Mouse (Mus musculus): ENCODE measurements around the gene Mchr1.
A peak's percentile ranks its signal among the peaks of the same experiment; 100 is the strongest.

The Mchr1 gene

DNA sequence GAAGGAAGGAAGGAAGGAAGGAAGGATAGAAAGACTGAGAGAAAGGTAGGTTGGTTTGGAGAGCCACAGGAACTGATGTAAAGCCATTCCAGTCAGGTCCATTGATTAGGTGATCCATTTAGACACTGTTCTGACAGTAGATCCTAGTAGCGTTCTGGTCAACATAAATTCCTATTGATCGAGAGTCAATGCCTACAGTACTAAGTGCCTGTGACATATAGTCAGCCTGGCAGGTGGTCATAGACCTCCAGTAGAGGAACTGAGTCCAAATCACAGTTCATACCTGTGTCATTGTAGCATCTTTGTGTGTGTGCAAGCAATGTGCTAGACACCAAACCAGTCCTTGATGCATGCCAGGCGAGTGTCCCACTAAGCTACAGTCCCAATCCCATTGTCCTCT is 7.0 kb upstream of the Mchr1 start:
- DNase-seq: peak; percentile 54

DNA sequence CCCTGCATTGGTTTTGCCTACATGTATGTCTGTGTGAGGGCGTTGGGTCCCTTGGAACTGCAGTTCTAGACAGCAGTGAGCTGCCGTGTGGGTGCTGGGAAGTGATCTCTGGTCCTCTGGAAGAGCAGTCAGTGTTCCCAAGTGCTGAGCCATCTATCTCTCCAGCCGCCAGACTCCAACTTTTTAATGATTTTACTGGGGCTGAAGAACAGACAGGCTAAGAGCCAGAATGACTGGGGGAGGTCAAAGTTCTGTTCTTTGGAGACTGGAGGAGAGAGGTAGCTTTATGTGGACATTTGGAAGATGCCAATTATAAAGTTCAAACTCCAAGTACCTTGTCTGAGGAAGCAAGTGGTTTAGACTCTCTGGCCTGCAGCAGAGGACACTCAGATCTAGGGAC is 5.5 kb upstream of the Mchr1 start:
- no peak for DNase-seq

DNA sequence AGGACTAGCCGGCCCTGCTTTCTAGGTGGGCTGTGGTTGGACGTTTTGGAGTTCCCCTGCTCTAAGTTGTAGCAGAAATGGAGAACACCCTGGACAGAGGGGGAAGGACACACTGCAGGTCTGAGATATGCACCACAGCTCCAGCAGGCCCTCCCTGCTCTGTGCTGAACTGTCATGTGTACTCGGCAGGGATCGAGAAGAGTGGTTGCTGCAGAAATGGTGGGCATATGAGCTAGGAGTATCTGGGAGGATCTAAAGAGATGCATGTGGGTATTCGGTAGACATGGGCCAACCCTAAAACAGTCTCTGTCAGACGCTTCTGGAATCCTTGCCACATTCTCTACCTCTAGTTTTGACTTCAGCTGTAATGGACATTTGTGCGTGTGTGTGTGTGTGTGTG is 4.0 kb upstream of the Mchr1 start:
- DNase-seq: peak; percentile 76

DNA sequence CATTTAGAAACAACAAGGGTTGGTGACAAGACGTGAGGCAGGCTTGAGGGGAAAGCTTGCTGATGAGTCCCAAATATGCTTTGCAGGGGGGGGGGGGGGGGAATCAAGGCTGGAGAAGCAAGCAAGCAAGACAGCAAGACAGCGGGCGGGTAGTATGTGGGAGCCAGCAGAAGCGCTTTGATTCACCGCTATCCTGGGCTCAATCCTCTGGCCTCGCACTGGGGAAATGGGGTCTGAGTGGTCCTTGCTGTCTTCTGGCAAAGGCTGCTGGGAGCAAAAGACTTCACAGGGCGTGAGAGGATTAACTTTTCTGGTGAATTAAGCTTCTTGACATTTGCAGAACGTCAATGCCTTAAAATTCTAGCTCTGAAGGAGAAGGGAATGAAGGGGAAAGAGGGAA is 763 bp downstream of the Mchr1 start:
- no peak for DNase-seq

DNA sequence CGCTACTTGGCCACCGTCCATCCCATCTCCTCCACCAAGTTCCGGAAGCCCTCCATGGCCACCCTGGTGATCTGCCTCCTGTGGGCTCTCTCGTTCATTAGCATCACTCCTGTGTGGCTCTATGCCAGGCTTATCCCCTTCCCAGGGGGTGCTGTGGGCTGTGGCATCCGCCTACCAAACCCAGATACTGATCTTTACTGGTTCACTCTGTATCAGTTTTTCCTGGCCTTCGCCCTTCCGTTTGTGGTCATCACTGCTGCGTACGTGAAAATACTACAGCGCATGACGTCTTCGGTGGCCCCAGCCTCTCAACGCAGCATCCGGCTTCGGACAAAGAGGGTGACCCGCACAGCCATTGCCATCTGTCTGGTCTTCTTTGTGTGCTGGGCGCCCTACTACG is 2.2 kb downstream of the Mchr1 start:
- DNase-seq: no peak

DNA sequence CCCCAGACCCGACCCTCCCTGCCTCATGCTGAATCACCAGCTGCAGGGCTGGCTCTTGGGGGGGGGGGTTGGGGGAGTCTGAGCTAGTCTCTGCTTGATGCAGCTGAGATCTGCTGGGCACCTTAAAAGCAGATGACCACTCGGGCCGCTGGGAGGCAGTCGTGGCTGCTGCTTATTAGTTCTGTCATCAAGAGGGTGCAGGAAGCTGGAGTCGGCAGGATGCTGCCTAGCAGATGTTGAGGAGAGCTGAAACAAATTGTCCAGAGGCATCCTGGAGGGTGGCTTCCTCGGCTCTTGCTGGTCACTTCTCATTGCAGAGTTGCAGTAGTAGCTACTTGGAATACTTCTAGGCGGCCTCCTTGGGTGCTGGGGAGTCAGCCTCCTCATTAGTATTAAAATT is 4.0 kb downstream of the Mchr1 start:
- peak; percentile 92 for DNase-seq

DNA sequence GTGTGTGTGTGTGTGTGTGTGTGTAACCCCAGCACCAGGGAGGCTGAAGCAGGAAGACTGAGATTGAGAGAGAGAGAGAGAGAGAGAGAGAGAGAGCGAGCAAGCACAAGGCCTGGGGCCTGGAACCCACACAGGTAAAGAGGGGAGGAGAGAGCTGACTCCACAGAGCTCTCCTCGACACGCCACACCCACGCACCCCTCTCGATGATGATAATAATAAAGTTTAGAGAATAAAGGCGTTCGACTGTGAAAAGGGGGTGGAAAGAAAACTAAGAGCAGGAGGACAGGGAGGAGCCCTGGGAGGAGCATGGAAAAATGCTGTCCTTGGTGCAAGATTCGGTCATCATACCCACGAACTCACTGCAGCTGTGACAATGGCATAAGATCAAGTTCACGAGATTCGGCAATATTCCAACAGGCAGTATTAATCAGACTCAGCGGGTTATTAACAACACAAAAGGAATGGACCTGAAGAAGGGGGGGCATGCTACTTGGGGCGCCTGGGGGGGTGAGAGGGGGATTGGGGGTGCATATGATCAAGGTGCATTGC is 4.6 kb downstream of the Mchr1 start:
- no peak for DNase-seq

DNA sequence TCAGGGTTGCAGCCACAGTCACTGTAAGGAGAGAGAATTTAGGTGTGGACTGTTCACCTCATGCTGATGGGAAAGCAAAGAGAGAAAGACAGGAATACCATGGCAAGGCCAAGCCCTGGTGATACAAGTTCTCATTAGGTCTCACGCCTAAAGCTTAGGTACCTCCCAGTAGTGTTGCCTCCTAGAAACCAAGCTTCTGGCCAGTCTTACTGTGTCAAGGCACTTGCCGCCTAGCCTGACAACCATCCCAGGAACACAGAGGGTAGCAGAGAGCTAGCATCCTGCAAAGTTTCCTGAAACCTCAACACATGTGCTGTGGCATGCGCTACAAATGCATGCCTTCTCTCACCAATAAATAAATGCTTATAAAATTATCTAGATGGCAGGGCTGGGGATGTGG is 11.6 kb downstream of the Mchr1 start:
- DNase-seq: no peak

DNA sequence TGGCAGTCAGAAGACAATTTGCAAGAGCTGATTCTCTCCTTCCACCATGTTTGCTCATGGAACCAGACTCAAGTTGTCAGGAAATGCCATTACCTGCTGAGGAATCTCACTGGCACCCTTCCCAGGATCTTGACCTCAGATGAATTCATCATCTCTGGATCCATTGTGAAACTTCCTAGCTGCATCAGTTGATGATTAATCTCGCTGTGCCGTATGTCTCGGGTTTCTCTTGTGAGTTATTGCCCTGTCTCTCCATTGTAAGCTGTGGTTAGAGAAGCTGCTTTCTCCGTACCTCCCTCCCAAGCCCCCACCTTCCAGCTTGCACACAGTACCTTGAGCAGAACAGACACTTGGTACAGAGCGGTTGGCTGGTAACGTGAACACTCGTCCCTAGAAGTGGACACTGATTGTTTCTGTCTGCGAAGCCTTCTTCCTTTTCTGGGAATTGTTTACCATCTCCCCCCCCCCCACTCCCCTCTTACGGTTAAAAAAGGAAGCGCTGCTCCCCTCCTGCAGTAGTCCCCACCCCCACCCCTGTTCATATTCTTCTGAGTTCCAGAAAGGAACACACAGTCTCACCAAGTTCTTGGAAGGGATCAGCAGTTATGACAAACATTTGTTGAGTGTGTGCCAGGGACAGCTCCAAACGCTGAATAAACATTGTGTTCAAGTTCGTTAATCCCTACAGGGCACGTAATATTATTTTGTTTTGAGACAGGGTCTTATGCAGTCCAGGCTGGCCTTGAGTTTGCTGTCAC is 12.5 kb downstream of the Mchr1 start:
- peak; percentile 94 for DNase-seq

DNA sequence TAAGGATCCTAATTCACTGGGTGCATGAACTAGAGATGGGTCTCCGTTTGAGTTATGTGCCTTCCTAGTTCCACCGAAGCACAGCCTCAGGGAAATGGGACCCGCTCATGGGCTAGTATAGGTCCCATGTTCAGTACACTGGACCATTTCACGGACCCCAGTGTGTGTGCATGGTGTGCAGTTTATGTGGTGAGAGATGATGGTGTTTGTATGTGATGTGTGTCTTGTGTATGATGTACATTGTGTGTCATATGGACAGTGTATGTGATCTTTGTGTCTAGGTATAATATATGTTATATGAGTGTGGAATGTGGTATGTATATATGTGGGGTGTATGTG is 13.0 kb downstream of the Mchr1 start:
- DNase-seq: no peak

DNA sequence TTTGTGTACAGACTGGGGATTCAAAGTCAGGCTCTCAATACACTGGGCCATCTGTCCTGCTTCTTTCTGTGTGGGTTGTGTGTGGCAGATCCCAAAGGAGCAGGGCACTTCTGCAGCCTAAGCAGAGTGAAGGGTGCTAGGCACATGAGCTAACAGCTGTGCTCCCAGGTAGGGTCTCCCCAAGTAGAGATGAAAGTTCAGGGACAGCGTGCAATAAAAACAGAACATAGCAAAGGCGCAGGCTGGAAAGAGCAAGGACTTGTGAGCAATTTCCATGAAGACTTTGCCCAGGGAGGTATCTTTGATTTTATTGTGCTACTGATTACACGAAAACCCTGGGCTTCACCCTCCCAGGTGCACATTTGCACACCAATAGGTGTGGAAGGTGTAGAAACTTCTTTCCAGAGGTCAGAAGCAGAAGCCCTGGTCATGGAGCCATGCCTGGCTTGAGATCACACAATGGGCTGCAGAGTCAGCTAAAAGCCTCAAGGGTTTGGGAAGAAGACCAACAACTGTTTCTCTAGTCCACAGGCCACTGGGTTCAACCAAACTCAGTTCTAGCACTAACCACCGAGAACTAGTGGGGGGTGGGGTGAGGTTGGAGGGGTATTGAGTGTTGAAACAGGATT is 13.8 kb downstream of the Mchr1 start:
- DNase-seq: no peak

DNA sequence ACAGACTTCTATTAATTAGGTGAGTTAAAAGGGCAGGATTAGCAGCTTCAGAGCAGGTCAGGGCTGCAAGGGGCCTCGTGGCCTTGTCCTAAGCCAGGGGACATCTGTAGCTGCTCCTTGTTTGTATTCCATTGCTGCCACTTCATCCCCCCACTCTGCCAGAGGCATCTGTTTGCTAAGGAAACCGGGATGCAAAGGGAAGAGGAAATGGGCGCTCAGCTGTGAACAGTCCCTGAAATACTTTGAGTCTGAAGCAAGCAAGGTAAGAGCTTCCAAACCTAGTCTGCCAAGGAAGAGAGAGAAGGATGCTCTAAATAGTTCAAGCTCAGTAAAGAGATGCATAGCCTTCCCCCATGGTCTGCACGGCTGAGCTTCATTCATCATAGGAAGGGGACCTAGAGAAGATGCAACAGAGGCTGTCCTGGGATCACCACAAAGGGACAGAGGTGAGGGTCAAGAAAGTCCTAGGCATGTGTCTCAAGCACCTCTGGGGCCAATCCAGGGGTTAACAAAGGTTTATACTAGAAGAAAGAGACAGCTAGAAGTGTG is 17.4 kb downstream of the Mchr1 start:
- DNase-seq: no peak

DNA sequence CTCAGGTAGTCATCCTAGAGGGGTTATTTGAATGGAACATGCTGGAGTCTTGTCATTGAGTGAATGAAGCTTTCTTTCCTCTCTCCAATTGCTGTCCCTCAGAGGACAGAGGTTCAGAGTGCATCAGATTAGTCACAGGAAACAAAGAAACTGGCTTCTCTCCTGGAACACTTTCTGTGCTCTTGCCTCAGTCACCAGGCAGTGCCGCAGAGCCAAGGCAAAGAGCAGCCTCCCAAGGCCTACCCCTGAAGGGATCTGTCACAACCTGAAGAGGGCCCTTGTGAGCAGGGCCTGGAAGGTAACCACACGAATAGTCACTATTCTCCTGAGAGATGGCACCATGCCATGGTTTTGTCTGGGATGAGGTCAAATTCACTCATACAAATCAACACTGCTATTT is 18.3 kb downstream of the Mchr1 start:
- no peak for DNase-seq

DNA sequence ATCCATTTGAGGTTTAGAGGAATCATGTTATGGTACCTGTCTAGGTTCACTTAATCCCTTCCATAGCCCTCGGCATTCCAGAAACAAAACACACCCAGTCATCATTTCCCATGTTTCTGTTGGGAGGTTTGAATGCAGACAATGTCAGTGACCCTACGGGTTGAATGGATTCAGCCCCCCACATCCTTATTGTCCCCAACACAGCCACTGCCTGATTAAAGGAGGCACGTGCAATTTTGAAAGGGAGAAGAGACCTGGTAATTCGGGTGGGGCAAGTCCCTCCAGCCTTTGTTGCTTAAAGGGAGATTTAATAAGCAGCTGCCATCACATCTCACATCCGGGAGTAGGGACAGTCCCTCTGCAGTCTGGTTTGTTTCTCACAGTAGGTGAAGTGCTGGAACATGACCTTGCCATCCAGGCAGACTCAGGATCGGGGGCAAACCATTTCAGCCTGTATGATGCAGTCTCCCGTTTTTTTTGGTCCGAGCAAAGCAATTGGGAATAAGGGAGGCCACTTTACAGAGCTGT is 18.9 kb downstream of the Mchr1 start:
- DNase-seq: no peak

DNA sequence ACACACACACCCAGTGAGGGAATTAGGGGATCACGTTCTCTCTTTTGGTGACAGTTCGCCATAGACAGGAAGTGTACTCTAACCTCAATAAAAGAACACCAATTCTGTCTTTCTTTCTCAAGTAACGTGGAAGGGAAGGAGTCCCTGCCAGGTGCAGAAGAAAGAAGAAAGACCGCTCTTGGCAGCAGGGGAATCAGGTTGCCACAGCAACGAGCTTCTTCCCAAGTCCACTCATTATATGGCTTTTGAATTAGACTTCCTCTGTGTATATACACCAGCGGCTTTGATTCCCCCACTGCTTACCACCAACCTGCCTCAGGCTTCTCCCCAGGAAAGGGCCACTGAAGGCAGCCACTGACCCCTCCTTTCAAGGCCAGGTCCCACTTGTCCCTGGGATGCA is 19.8 kb downstream of the Mchr1 start:
- DNase-seq: no peak

DNA sequence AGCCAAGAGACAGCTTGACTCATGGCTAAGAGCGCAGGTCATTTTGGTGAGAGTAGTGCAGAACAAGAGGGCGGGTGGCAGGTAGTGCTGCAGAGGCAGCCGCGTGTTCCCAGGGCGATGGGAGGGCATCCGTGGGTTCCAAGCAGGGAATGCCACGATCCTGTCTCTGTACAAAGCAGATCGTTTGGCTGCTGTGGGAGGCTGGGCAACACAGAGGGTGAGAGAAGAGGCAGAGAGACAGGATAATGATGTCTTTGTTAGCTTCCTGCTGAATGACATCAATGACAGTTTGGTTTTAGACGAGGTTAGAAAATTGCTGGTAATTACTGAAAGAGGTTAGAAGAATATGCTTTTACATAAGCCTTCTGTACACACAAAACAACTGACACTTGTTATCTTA is 23.0 kb downstream of the Mchr1 start:
- no peak for DNase-seq

DNA sequence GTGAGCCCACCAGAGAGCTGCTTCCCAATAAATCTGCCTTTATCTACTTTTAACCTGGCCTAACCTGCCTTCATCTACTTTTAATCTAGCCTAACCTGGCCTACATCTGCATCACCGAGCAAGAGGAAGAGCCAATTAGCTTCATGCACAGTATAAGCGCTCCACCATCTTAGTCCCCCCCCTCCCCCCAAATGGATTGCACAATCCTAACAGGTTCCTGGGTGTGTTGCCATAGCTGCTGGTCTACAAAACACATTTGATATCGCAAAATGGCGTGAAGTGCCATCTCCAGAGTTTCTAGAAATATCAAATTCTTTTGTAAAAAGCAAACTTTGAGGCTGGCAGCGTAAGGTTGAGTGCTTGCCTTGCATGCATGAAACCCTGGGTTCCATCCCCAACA is 24.0 kb downstream of the Mchr1 start:
- no peak for DNase-seq

DNA sequence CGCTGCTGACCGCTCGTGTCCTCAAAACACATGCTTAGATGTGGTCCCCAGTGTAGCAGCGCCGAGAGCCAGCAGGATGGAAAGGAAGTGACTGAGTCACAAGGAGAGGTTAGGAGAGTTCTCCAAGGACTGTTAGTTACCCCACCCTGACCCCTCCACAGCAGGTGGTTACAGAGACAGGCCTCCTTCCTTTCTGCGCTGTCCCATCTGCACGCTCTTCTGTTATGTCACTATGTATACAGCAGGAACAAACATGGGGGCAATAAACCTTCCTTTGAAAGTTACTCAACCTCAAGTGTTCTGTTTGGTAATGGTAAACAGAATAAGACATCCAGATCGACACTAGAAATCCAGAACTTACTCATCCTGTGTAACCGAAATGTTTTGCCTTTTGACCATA is 24.9 kb downstream of the Mchr1 start:
- DNase-seq: no peak

DNA sequence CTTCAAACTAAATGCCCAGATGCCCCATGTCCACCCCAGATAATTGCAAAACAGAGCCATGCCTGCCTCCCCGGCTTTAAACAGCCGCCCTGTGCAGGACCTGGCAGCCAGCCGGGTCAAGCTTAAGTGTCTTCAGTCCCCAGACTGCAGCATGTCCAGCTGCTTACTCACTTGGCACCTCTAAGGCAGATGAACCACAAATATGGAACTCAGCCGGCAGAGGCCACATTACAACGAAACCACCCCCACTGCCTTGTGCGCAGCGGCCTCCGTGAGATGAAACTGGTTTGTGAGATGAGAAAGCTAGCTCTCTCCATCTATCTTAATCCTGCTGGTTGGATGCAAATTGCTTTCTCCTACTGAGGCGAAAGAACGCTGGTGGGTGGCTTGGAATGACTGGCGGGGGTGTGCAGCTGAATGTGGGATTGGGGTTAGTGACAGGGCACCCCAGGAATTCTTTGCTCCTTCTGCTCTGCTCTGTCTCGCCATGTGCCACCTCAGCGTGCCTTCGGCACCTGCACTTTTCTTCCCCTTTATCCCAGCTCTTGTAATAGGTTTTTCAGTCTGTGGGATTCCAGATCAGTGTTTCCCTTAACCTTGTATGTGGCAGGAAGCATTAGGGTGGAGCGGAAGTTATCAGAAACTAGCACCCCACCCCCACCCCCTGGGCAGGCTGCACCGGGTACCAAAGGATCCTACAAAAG is 29.2 kb downstream of the Mchr1 start:
- peak; percentile 94 for DNase-seq

DNA sequence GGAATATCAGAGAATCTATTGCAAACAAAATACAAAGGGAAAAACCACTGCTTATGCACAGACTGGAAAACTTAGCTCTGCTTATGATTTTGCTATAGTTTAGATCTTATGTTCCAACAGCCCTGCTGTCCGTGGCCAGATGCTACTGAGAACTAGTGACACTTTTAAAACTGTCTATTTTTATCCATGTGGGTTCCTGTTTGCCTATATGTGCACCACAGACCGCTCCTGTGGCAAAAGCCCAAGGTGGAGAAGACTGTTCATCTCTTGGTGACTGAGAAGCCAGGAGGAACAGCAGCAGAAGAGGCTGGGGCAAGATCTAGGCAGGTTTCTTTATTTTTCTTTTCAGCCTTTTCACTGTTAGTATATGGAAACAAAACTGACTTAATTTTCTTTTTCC is 32.1 kb downstream of the Mchr1 start:
- DNase-seq: no peak

DNA sequence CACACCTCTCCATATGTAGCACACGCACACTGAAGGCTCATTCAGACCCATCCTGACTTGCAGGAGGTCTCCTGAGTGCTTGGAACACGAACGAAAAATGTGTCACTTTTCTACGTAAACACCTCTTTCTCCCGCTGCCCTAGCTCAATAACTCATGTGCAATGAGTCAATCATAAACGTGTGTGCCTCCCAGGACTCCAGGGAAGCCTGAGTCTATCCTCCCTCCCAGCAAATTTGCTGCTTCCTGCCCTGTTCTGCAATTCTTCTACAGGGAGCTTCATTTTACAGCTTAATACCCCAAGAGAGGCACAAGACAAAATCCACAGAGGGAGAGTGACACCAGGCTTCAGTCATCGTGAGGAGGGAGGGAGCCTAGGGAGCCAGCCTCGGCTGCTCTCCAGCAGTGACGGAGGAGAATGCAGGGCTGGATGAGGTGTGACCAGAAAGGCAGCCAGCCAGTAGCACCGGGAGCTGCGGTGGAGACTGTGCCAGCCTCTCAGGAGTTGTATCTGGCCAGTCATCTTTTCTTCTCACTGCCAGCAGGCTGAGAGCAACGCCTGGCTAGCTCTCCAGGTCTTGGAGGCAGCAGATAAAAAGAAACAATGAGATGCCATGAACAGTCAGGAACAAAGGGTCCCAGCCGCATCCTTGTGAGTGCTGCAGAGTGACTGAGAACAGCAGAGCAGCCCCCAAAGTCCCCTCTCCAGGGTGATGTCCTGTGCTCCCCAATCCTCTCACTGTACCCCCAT is 37.2 kb downstream of the Mchr1 start:
- peak; percentile 94 for DNase-seq

DNA sequence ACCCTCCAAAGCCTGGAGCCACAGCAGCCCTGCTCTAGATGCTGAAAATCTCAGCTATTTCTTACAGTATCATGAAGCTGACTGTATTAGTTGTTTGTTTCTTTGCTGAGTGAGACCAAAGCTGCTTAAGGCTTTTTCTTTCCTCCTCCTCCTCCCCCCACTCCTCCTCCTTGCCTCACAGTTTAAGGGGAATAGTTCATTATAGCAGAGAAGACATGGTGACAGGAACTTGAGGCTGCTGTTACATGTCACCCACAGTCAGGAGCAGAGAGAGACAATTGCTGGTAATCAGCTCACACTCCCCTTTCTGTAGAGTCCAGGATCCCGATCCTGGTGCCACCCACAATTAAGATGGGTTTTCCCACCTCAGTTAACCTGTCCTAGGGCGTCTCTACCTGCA is 38.1 kb downstream of the Mchr1 start:
- DNase-seq: no peak

DNA sequence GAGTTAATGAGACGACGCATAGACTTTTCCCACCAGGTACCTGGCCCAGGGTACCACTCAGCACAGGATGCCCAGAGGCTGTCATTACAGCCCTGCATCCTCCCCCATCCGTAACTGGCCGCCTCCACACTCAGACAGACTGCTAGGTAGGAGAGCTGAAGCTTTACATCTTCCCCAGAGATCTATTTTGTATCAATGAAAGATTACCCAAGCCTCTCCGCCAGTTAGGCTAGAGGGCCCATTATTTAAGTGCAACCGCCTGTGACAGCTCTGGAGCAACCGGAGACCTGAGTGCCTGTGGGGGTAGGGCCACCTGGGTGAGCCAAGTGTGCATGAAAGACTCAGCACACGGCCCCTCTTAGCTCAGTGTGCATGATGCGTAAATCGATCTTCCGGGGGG is 42.6 kb downstream of the Mchr1 start:
- no peak for DNase-seq
